Mouse (Mus musculus) ovary, postnatal 10 days (tissue): ENCODE results near the gene Drg1.
A peak's percentile ranks its signal among the peaks of the same experiment; 100 is the strongest.
"Not testable (repeated sequence)": the region's sequence is repeated elsewhere in the genome, so short reads cannot be mapped to it uniquely, and the experiment has no call there.

Experiments used
- DNase-seq: peaks from one replicate; pipeline ENCODE4 v3.0.0; 2022; ENCODE audit warnings: low spot score

Gene Drg1

DNA sequence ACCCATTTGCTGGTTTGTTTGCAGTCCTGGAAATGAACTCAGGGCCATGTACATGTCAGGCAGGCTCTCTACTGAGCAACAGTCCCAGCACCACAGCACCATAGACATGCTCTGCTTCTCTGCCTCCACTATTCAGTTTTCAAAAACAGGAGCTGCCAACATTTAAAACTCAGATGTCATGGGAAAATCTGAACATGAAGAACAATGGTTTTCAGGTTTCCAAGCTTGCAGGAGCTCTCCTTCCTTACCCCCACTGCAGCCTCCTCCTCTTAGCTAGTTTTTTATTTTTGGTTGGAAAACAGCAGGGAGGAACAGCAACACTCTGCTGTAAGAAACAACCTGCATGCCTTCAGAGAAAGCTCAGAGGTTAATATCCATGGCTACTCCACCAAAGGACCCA is 99.9 kb downstream of the Drg1 start:
- DNase-seq: not testable (repeated sequence)

- DNase-seq: not testable (repeated sequence)
Observed at GRCm38 (mm10) chr11:3165210-3165782, 100.9 kb downstream of the Drg1 start.

DNA sequence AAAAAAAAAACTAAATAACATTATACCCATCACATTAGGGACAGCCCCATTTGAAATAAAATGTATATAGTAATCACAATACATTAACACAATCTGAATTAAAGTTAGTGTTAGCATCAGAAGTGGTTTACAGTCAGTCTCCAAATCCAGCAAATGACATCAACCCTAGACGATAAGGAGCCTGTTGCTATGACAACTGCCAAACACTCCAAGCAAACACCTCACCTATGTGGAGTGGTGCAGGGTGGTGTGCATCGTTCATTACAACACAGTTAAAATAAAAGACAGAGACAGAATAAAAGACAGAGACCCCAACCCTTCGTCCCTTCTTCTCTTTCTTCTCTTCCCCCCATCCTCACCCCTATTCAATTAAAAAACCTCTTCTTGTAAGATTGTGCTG is 102.6 kb downstream of the Drg1 start:
- not testable (repeated sequence) for DNase-seq

DNA sequence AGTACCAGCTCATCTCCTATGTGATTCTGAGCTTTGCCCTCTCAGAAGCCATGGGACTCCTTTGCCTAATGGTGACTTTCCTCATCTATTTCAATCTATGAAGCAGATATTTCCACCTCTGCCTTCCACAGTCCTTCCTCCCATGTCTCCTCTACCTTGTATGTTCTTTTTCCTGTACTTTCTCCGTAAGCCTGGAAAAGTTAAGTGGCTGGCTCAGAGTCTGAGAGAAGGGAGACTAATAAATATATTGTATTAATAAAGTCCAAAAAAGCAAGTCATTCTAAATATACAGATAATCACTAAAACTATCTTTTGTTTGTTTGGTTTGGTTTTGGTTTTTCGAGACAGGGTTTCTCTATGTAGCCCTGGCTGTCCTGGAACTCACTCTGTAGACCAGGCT is 103.1 kb downstream of the Drg1 start:
- not testable (repeated sequence) for DNase-seq

DNA sequence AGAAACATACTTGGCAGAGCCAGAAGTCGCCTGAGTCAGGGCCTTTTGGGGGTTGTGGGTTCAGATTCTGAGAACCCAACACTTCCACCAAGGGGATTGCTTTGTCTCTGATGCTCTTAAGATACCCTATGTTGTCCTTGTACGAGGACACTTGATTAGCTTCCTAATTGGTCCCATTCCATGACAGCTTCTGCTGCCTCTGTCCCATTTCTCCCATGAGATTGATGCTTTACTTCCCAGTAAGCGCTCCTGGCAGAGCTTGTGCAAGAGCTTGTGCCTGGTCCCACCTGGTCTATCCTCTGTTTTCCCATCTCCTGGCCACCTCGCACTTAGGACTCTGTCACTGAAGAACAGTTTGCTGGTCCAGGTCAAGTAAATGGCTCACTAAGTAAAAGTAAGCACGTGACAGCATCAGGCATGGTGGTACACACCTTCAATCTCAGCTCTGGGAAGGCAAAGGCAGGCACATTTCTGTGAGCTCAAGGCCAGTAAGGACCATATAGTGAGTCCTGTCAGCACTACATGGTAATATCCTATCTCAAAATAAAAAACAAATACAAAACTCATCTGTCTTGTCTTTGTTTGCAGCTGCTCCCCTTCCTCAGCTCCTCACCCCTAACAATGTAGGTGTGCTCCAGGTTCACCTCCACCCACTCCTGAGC is 103.8 kb downstream of the Drg1 start:
- peak; percentile 87 for DNase-seq

- peak; percentile 88 for DNase-seq
Observed at GRCm38 (mm10) chr11:3161370-3161769, 104.8 kb downstream of the Drg1 start.

- not testable (repeated sequence) for DNase-seq
Observed at GRCm38 (mm10) chr11:3158800-3159199, 107.4 kb downstream of the Drg1 start.

DNA sequence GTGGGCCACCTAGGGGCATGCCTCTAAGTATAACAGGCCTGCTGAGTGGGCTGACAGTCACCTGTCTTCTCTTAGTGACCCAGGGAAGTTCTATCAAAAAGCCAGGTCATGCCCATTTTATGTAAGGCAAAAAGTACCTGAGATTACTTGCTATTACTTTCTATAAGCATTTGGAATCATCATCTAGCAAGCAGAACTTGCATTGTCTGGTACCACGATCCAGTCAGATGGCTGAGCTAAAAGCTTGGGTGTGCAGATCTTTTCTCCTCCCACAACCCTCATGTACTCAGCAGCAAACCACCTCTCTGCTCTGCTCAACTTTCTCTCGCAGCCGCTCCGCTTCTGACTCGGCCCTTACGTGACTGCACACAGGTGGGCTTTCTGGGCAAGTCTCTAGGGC is 108.2 kb downstream of the Drg1 start:
- DNase-seq: not testable (repeated sequence)

DNA sequence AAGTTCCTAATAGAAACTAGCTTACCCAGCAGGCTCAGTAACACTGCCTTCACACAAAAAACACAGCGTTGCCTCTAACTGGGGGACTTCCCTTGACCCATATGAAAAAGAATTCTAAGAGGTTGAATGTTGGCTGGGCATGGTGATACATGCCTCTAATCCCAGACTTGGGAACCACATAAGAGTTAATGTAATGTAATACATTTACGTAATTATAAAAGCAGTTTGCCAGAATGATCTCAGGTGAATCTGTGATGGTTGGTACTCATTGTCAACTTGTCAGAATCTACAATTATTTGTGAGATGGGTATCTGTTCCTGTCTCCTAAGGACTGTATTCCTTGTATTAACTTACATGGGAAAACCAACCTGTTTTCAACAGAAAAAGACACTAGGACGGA is 109.2 kb downstream of the Drg1 start:
- not testable (repeated sequence) for DNase-seq

GRCm38 (mm10) chr11:3153666-3154397 is 112.4 kb downstream of the Drg1 start:
- peak; percentile 76 for DNase-seq

DNA sequence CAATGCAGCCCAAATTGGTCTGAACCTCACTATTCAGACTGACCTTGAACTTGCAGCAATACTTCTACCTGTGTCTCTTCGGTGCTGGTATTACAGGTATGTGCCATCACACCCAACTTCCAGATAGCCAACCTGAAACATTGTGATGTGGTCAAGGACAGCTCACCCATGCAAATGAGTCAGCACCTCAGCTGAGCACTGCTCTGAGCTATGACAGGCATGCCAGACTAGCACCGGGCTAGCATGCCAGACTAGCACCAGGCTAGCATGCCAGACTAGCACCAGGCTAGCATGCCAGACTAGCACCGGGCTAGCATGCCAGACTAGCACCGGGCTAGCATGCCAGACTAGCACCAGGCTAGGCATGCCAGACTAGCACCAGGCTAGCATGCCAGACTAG is 114.9 kb downstream of the Drg1 start:
- not testable (repeated sequence) for DNase-seq

DNA sequence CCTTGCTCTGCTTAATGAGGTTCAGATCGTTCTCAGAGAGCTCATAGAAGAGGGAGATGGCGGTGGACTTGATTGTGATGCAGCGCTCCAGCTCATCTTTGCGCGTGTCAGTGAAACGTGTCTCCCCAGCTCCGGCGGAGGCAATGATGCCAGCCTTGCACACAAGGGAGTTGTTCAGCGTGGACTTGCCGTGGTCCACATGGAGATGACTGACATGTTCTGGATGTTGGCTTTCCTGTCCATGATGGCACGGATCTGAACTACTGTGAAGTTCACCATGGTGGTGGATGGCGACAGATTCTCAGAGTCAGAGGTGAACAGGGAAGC is 115.6 kb downstream of the Drg1 start:
- not testable (repeated sequence) for DNase-seq

GRCm38 (mm10) chr11:3150003-3150676 is 116.1 kb downstream of the Drg1 start:
- not testable (repeated sequence) for DNase-seq

- DNase-seq: not testable (repeated sequence)
Observed at GRCm38 (mm10) chr11:3149471-3149870, 116.7 kb downstream of the Drg1 start.

DNA sequence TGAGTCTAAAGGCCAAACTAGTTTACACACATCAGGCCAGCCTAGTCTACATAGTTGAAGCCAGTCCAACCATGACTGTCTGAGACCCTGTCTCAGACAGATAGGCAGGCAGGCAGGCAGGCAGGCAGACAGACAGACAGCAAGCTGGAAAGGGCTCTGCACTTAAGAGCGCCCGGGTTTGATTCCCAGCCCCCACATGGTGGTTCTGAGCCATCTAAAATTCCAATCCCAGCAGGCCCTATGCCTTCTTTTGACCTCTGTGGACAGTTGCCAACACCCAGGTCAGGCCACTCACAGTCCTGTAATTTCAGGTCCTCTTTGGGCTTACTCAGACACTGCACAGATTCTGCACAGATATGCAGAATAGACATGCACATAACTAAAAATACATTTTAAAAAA is 119.4 kb downstream of the Drg1 start:
- not testable (repeated sequence) for DNase-seq

- DNase-seq: not testable (repeated sequence)
Observed at GRCm38 (mm10) chr11:3145359-3146165, 120.7 kb downstream of the Drg1 start.

DNA sequence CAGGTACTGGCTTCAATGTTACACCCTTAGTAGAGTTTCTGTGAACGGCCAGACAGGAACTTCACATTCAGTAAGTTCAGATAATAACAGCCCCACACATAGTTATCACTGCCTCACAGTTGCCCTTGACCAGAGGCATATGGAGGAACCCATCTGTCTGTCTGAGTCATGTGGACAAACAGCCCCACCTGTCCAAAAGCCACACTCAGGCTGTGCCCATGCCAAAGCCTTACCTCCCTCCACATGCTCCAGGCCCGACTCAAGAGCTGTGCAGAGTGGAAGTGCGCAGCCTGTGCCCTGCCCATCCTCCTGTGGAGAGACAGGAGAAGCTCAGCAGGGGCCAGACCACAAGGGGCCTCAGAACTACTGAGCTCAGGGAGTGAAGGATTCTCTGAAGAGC is 122.2 kb downstream of the Drg1 start:
- DNase-seq: not testable (repeated sequence)

DNA sequence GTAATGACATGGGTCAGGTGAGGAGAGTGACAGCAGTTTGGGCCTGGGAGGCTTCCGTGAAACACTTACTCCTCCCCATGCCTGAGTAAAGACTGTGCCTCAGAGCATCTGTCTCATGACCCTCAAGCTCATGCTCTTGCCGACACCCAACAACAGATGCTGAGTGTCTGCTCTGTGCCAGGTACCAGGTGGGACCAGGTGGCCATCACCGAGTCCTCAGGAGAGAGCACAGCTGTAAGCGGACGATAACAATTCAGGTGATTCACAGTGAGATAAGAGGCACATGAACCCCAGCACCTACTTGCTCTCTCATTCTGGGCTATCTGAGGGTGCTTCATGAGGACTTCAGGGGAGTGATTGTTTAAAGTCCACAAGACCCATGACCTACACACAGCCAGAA is 123.8 kb downstream of the Drg1 start:
- peak; percentile 98 for DNase-seq

GRCm38 (mm10) chr11:3140967-3141535 is 125.2 kb downstream of the Drg1 start:
- DNase-seq: not testable (repeated sequence)

DNA sequence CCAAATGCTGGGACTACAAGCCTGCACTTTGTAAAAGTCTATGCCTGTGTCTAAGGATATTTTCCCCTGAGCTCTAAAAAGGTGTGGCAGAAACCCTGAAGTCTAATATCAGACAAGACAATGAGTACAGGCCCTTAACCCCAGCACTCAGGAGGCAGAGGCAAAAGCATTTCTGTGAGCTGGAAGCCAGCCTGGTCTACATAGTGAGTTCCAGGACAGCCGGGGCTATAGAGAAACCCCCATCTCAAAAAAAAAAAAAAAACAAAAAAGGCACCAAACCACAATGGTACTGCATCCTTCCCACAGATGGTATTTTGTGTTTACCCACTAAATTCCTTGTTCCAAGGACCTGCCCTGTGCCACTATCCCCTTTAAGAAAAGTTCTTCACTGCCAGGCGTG is 127.9 kb downstream of the Drg1 start:
- DNase-seq: peak; percentile 55
